Mouse (Mus musculus) kidney, adult 11 months (tissue): ENCODE measurements around the gene Prr3.
"Not testable (repeated sequence)": the region's sequence is repeated elsewhere in the genome, so short reads cannot be mapped to it uniquely, and the experiment has no call there.

ENCODE experiments used
- DNase-seq: peaks from one replicate; pipeline ENCODE4 v3.0.0; 2022

The Prr3 gene

GRCm38 (mm10) chr17:35935763-35936162, 44.3 kb downstream of the Prr3 start:
- DNase-seq = not testable (repeated sequence)

- no peak for DNase-seq
These were observed 47.4 kb downstream of the Prr3 start for GRCm38 (mm10) chr17:35932608-35933007.

- DNase-seq = no peak
These were observed 49.4 kb downstream of the Prr3 start for GRCm38 (mm10) chr17:35930627-35931026.

GRCm38 (mm10) chr17:35929534-35929933, 50.5 kb downstream of the Prr3 start:
- no peak for DNase-seq

GRCm38 (mm10) chr17:35927471-35927870, 52.6 kb downstream of the Prr3 start:
- DNase-seq = no peak

- no peak for DNase-seq
These were observed 56.8 kb downstream of the Prr3 start for GRCm38 (mm10) chr17:35923281-35923680.

GRCm38 (mm10) chr17:35922566-35922965, 57.5 kb downstream of the Prr3 start:
- DNase-seq = peak; percentile 44
